ENCODE assay signal across 14 mouse cellular contexts in genomic region chr2:166489041-166489872, GRCm38 (mm10).
DNase-seq lines count a peak whose midpoint lies in the region; ATAC-seq lines count a peak whose summit lies in the region.
"Had no signal": no experiment of that assay in that cellular context is flagged by ENCODE, and none has a peak within 500 bp of the region (broad histone marks: within the 10 kb centered on the region; RNA-seq: fewer than 3 reads in every experiment).

No protein-coding gene starts in this region.

- no peak overlapping the region for H3K4me2 ChIP-seq in neural tube, embryonic 12.5 days (replicated peaks)
- no peak overlapping the region for H3K4me2 ChIP-seq in embryonic facial prominence, embryonic 14.5 days (ENCODE audit: low read depth, low read length)
- no peak overlapping the region for H3K4me2 ChIP-seq in limb, embryonic 13.5 days (replicated peaks)
- H3K4me2 ChIP-seq: stomach, embryonic 15.5 days had no signal

- no peak overlapping the region for H3K4me3 ChIP-seq in neural tube, embryonic 12.5 days
- H3K4me3 ChIP-seq in embryonic facial prominence, embryonic 14.5 days (ENCODE audit: low read depth, low read length) = no peak overlapping the region
- H3K4me3 ChIP-seq in limb, embryonic 13.5 days = no peak overlapping the region
- H3K4me3 ChIP-seq: gastrocnemius, adult 2 months; stomach, embryonic 15.5 days had no signal

- ATAC-seq in neural tube, embryonic 12.5 days (ENCODE audit: low FRiP score, low read depth) = peak; percentile 46
- ATAC-seq in embryonic facial prominence, embryonic 14.5 days (ENCODE audit: low read depth) = peak; percentile 75; the same call in 1 of the 2 replicates
- ATAC-seq in limb, embryonic 13.5 days (ENCODE audit: low FRiP score, low read depth) = no peak

- WGBS in neural tube, embryonic 12.5 days = 30% methylated on average over 15 of the region's 15 CpGs
- 38% methylated on average over 15 of the region's 15 CpGs for WGBS in embryonic facial prominence, embryonic 14.5 days
- 38% methylated on average over 15 of the region's 15 CpGs for WGBS in limb, embryonic 13.5 days

- H3K36me3 ChIP-seq in neural tube, embryonic 12.5 days = no peaks in the 10 kb centered on the region
- H3K36me3 ChIP-seq in embryonic facial prominence, embryonic 14.5 days (ENCODE audit: control insufficient read depth, insufficient read depth, low read length) = no peaks in the 10 kb centered on the region
- H3K36me3 ChIP-seq in limb, embryonic 13.5 days = no peaks in the 10 kb centered on the region
- H3K36me3 ChIP-seq: stomach, embryonic 15.5 days had no signal

- DNase-seq in neural tube, embryonic 10.5 days (ENCODE audit: extremely low spot score, low spot score) = no peak
- peak; percentile 44 for DNase-seq in embryonic facial prominence, embryonic 14.5 days (ENCODE audit: low spot score)
- DNase-seq in layer of hippocampus, postnatal 25 days (ENCODE audit: extremely low spot score in 1 of 2, low spot score in 1 of 2) = no peak
- no peak for DNase-seq in right cerebral cortex, adult 18-20 months
- no peak for DNase-seq in urinary bladder, postnatal 4 days (ENCODE audit: low spot score in 2 of 2)
- DNase-seq: gastrocnemius, adult 2 months; heart, postnatal 36 days; kidney, postnatal 10 days; lung, adult 2 months; right cerebral cortex, postnatal 25 days had no signal

- H3K27ac ChIP-seq in neural tube, embryonic 12.5 days = no peak overlapping the region
- peak overlapping the region; percentile 70; the same call in 1 of the 2 replicates for H3K27ac ChIP-seq in embryonic facial prominence, embryonic 14.5 days (replicated peaks; ENCODE audit: low read depth, low read length)
- peak overlapping the region; percentile 39 for H3K27ac ChIP-seq in limb, embryonic 13.5 days
- H3K27ac ChIP-seq: gastrocnemius, adult 2 months; stomach, embryonic 15.5 days had no signal

- H3K9me3 ChIP-seq in neural tube, embryonic 12.5 days = no peaks in the 10 kb centered on the region
- H3K9me3 ChIP-seq in embryonic facial prominence, embryonic 14.5 days (ENCODE audit: control insufficient read depth, low read length) = no peaks in the 10 kb centered on the region
- no peaks in the 10 kb centered on the region for H3K9me3 ChIP-seq in limb, embryonic 13.5 days
- H3K9me3 ChIP-seq: stomach, embryonic 15.5 days had no signal

- H3K4me1 ChIP-seq in neural tube, embryonic 12.5 days = peaks cover 35% of the 10 kb centered on the region
- H3K4me1 ChIP-seq in embryonic facial prominence, embryonic 14.5 days (ENCODE audit: control insufficient read depth, insufficient read depth, low read length) = peaks cover 35% of the 10 kb centered on the region
- peaks cover 68% of the 10 kb centered on the region for H3K4me1 ChIP-seq in limb, embryonic 13.5 days

- no peaks in the 10 kb centered on the region for H3K27me3 ChIP-seq in neural tube, embryonic 12.5 days (replicated peaks)
- no peaks in the 10 kb centered on the region for H3K27me3 ChIP-seq in embryonic facial prominence, embryonic 14.5 days (replicated peaks; ENCODE audit: control insufficient read depth, insufficient read depth, low read length)
- H3K27me3 ChIP-seq in limb, embryonic 13.5 days = no peaks in the 10 kb centered on the region
- H3K27me3 ChIP-seq: CH12.LX; stomach, embryonic 15.5 days had no signal

- H3K9ac ChIP-seq in neural tube, embryonic 12.5 days = no peak overlapping the region
- peak overlapping the region; percentile 37; the same call in 1 of the 2 replicates for H3K9ac ChIP-seq in embryonic facial prominence, embryonic 14.5 days (ENCODE audit: low read depth, low read length)
- H3K9ac ChIP-seq in limb, embryonic 13.5 days = no peak overlapping the region
- H3K9ac ChIP-seq: stomach, embryonic 15.5 days had no signal
